Mouse (Mus musculus) neural tube, embryonic 12.5 days (tissue): ENCODE measurements at regions not wholly inside any gene's neighbourhood (a gene's known extent, or its start where the extent isn't known, plus 50 kb on each side); places are given as distances from the start of the nearest gene placed in this dataset.

Experiments
- ATAC-seq: fragments of 200-750 bp; cut with Nextera tagmentation; 2 replicates; pipeline ENCODE4 v1.8.0; 2017; ENCODE audit warnings: low read depth, mild to moderate bottlenecking, moderate TSS enrichment, moderate library complexity; ENCODE audit not compliant: low FRiP score
- H3K27ac ChIP-seq: fragments of 300-500 bp; sonication (generic); 2 replicates; pipeline ENCODE4 v1.5.1; 2016
- H3K27me3 ChIP-seq: fragments of 300-500 bp; sonication (generic); replicated peaks from 2 replicates; pipeline ENCODE4 v1.6.1; 2016; ENCODE audit warnings: mild to moderate bottlenecking
- H3K36me3 ChIP-seq: fragments of 300-500 bp; sonication (generic); 2 replicates; pipeline ENCODE4 v1.6.1; 2016; ENCODE audit warnings: mild to moderate bottlenecking
- H3K4me1 ChIP-seq: fragments of 300-500 bp; sonication (generic); 2 replicates; pipeline ENCODE4 v1.6.1; 2016
- H3K4me2 ChIP-seq: fragments of 300-500 bp; sonication (generic); replicated peaks from 2 replicates; pipeline ENCODE4 v1.6.1; 2016; ENCODE audit warnings: mild to moderate bottlenecking
- H3K4me3 ChIP-seq: fragments of 300-500 bp; sonication (generic); 2 replicates; pipeline ENCODE4 v1.5.1; 2016
- H3K9ac ChIP-seq: fragments of 300-500 bp; sonication (generic); 2 replicates; pipeline ENCODE4 v1.6.1; 2016; ENCODE audit warnings: mild to moderate bottlenecking
- H3K9me3 ChIP-seq: fragments of 300-500 bp; sonication (generic); 2 replicates; pipeline ENCODE4 v1.6.1; 2016; ENCODE audit warnings: mild to moderate bottlenecking
- WGBS: fragments of 180-500 bp; shearing (Covaris S2); methylation state at CpG from one replicate; pipeline ENCODE4 v1.1.7; 2016; 5-methylcytosine and 5-hydroxymethylcytosine counted together

DNA sequence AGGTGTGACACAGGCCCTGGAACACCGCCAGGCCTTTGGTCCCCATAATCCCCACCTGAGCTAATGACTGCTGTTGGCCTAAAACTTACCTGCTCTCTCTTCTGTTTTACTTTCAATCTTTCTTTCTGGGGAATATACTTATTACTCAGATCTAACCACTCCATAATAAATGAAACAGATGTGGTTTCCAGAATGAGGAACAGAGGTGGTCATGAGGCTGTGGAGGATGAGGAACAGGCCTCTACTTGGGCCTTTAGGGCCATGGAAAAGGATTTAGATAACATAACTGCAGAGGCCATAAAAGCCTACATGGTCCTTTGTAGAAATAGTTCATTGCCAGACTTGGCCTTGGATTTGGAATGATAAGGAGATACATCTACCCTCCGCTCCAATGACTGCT lies 74.1 kb downstream of the B3gnt5 start:
- WGBS: 95% methylated on average over 2 of the region's 2 CpGs
- no peak overlapping the region for H3K27ac ChIP-seq
- no peaks in the 10 kb centered on the region for H3K4me1 ChIP-seq
- H3K9me3 ChIP-seq: no peaks in the 10 kb centered on the region
- no peak for ATAC-seq
- no peaks in the 10 kb centered on the region for H3K27me3 ChIP-seq
- H3K9ac ChIP-seq: no peak overlapping the region
- no peak overlapping the region for H3K4me3 ChIP-seq
- H3K36me3 ChIP-seq: no peaks in the 10 kb centered on the region
- H3K4me2 ChIP-seq: no peak overlapping the region

DNA sequence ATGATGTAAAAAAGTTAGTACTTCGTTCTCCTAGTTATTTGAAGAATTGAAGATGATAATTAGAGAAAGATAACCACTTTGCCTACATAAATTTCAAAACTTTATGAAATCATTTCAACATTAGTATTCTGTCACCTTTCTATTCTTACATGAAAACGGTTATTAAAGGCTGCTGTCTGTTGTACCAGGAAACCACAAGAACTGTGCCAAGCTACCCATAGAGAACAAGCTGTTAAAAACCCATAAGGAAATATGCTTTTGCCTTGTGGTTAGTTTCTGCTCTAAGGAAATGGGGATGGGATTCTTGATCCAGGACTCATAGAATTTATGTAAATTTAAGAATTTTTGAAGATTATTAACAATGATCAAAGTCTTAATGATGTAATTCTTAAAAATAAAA lies 74.7 kb downstream of the B3gnt5 start:
- Histone ChIP-seq H3K4me1 (no peaks in the 10 kb centered on the region), H3K27ac (no peak overlapping the region), H3K27me3 (no peaks in the 10 kb centered on the region), H3K4me3 (no peak overlapping the region), H3K9me3 (no peaks in the 10 kb centered on the region), H3K9ac (no peak overlapping the region), H3K4me2 (no peak overlapping the region), H3K36me3 (no peaks in the 10 kb centered on the region)
- no peak for ATAC-seq
- 84% methylated on average over 2 of the region's 2 CpGs for WGBS

DNA sequence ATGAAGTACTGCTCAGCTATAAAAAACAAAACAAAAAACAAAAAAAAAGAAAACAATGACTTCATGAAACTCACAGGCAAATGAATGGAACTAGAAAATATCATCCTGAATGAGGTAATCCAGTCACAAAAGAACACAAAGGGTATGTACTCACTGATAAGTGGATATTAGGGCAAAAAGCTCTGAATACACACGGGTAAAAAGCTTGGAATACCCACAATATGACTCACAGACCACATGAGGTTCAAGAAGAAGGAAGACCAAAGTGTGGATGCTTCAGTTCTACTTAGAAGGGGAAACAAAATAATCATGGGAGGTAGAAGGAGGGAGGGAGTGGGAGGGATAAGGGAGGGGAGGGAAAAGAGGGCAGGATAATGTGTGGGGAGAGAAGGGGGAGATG lies 79.8 kb downstream of the B3gnt5 start:
- no peak overlapping the region for H3K4me2 ChIP-seq
- 71% methylated on average over 1 of the region's 1 CpGs for WGBS
- H3K27me3 ChIP-seq: no peaks in the 10 kb centered on the region
- H3K4me3 ChIP-seq: no peak overlapping the region
- no peaks in the 10 kb centered on the region for H3K4me1 ChIP-seq
- no peaks in the 10 kb centered on the region for H3K9me3 ChIP-seq
- no peak overlapping the region for H3K9ac ChIP-seq
- H3K27ac ChIP-seq: no peak overlapping the region
- no peak for ATAC-seq
- no peaks in the 10 kb centered on the region for H3K36me3 ChIP-seq

DNA sequence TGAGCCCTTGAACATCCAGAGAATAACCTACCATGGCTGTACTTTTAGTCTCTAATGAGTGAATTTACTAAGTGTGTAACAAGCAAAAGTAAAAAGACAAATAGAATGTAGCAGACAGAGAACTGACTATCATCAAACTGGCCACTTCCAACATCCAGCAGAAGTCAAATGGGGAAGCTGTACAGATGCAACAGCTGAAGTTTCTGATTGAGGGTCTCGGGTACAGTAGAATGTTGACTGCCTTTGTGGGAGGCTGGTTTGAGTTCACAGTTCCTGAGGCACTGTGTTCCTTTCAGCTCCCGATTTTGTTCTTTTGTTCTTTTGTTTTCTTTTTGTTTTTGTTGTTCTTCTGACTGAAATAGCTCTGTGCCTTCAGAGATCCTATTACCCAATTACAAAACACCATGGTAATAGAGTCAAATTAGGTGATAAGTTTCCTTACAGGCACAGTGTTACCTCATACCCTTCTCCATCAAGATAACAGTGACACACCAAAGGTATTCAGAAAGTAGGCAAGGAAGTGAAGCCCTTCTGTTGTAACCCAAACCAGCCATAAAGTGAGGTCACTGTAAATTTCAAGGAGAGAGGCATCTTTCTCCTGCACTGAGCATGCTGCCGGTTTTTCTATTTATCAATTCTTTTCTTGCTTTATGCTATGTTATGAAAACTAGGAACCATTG lies 82.5 kb downstream of the B3gnt5 start:
- no peak for ATAC-seq
- Histone ChIP-seq H3K4me3 (no peak overlapping the region), H3K27ac (no peak overlapping the region), H3K9me3 (no peaks in the 10 kb centered on the region), H3K4me2 (no peak overlapping the region), H3K27me3 (no peaks in the 10 kb centered on the region), H3K36me3 (no peaks in the 10 kb centered on the region), H3K9ac (no peak overlapping the region), H3K4me1 (no peaks in the 10 kb centered on the region)
- 51% methylated on average over 3 of the region's 3 CpGs for WGBS

DNA sequence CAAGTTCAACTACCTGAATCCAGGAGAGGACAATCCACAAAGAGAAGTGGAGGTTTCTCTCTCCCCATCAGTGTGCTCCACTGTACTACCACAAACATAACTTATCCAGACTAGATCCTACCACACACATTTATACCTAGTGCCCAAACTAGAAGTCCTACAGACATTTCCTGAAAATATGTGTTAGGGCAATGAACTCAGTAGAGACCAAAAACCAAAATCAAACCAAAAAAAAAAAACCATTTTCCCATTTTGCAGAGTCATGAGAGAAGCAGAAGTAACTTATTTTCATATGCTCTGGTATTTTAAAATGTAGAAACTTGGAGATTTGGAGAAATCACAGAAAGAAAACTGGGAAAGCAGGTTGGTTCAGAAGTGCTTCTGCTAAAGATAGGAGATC lies 83.7 kb downstream of the B3gnt5 start:
- H3K27me3 ChIP-seq: no peaks in the 10 kb centered on the region
- no peaks in the 10 kb centered on the region for H3K9me3 ChIP-seq
- no peak overlapping the region for H3K4me2 ChIP-seq
- no peaks in the 10 kb centered on the region for H3K36me3 ChIP-seq
- H3K9ac ChIP-seq: no peak overlapping the region
- H3K4me1 ChIP-seq: no peaks in the 10 kb centered on the region
- H3K4me3 ChIP-seq: no peak overlapping the region
- ATAC-seq: no peak
- H3K27ac ChIP-seq: no peak overlapping the region

GRCm38 (mm10) chr16:19848395-19848794 lies 88.4 kb downstream of the B3gnt5 start:
- H3K9ac ChIP-seq: no peak overlapping the region
- no peaks in the 10 kb centered on the region for H3K4me1 ChIP-seq
- H3K9me3 ChIP-seq: no peaks in the 10 kb centered on the region
- H3K4me3 ChIP-seq: no peak overlapping the region
- WGBS: 44% methylated on average over 1 of the region's 1 CpGs
- ATAC-seq: no peak
- no peak overlapping the region for H3K27ac ChIP-seq
- H3K36me3 ChIP-seq: no peaks in the 10 kb centered on the region
- H3K4me2 ChIP-seq: no peak overlapping the region
- H3K27me3 ChIP-seq: no peaks in the 10 kb centered on the region

- Histone ChIP-seq H3K27me3 (no peaks in the 10 kb centered on the region), H3K27ac (no peak overlapping the region), H3K4me2 (no peak overlapping the region), H3K4me1 (no peaks in the 10 kb centered on the region), H3K9ac (no peak overlapping the region), H3K9me3 (no peaks in the 10 kb centered on the region), H3K36me3 (no peaks in the 10 kb centered on the region), H3K4me3 (no peak overlapping the region)
- ATAC-seq: no peak
- WGBS: 85% methylated on average over 5 of the region's 5 CpGs
Observed at GRCm38 (mm10) chr16:19865306-19865705, 105.3 kb downstream of the B3gnt5 start.

DNA sequence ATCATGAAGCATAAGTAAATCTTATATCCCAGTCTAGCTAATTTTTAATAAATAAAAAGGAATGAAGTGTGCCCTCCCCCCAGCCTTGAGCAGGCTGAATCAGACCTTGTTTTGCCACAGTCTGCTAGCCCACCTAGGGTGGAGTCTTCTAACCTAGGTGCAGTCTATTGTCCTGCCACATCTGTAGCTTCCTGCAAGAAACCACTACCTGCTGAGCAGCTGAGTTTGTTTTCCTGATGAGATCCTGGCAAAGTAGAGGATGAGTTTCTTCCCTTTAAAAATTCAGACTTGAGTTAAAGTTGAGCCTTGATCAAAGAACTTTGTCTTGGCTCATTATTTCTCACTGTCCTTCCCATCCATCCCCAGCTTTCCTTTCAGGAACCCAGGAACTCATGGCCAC lies 105.9 kb downstream of the B3gnt5 start:
- H3K4me2 ChIP-seq: no peak overlapping the region
- H3K9ac ChIP-seq: no peak overlapping the region
- H3K27me3 ChIP-seq: no peaks in the 10 kb centered on the region
- ATAC-seq: no peak
- no peaks in the 10 kb centered on the region for H3K9me3 ChIP-seq
- H3K4me1 ChIP-seq: no peaks in the 10 kb centered on the region
- H3K27ac ChIP-seq: no peak overlapping the region
- no peak overlapping the region for H3K4me3 ChIP-seq
- no peaks in the 10 kb centered on the region for H3K36me3 ChIP-seq

- no peaks in the 10 kb centered on the region for H3K9me3 ChIP-seq
- H3K27ac ChIP-seq: no peak overlapping the region
- no peak overlapping the region for H3K4me2 ChIP-seq
- no peaks in the 10 kb centered on the region for H3K36me3 ChIP-seq
- no peaks in the 10 kb centered on the region for H3K4me1 ChIP-seq
- H3K4me3 ChIP-seq: no peak overlapping the region
- no peaks in the 10 kb centered on the region for H3K27me3 ChIP-seq
- no peak overlapping the region for H3K9ac ChIP-seq
- no peak for ATAC-seq
Observed at GRCm38 (mm10) chr16:19869425-19869824, 109.4 kb downstream of the B3gnt5 start.

DNA sequence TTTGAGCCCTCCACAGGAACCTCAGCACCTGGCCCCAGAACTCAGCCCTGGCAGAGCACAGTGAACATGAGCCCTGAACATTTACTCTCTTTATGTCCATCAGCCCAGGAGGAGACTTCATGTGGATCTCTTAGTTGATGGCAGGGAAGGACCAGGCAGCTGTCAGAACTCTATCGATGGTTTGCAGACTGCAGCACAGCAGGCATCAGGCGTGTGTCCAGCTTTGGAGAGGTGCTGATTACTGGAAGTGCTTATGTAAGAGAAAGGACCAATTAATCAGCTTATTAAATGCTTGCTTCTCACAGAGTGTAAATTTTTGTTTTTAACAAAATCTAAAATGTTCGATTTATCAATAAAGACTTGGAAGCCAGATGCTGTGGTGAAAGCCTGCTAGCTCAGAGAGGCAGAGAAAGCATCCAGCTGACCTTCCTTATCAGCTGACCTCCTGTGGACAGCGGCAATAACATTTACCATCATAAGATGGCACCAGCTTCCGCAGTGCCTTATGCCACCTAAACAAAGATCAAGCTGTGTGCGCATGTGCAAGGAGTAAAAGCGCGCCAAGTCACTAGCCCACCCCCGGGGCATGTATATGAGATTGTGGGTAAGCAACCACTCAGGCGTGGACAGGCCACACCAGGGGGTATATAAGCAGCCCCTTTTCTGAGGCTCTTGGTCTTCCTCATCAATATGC lies 105.8 kb downstream of the Klhl6 start:
- WGBS: 72% methylated on average over 10 of the region's 10 CpGs
- H3K9ac ChIP-seq: no peak overlapping the region

GRCm38 (mm10) chr16:19882961-19883360 lies 99.9 kb downstream of the Klhl6 start:
- WGBS: 90% methylated on average over 3 of the region's 3 CpGs
- H3K36me3 ChIP-seq: no peaks in the 10 kb centered on the region
- no peak overlapping the region for H3K9ac ChIP-seq
- no peaks in the 10 kb centered on the region for H3K9me3 ChIP-seq
- no peak overlapping the region for H3K4me3 ChIP-seq
- H3K4me2 ChIP-seq: no peak overlapping the region
- H3K27me3 ChIP-seq: no peaks in the 10 kb centered on the region
- no peaks in the 10 kb centered on the region for H3K4me1 ChIP-seq
- no peak for ATAC-seq
- H3K27ac ChIP-seq: no peak overlapping the region

More for the DNA sequence above, 105.8 kb downstream of the Klhl6 start:
- Histone ChIP-seq H3K27ac (no peak overlapping the region), H3K4me1 (no peaks in the 10 kb centered on the region), H3K36me3 (no peaks in the 10 kb centered on the region), H3K27me3 (no peaks in the 10 kb centered on the region), H3K9me3 (no peaks in the 10 kb centered on the region), H3K4me2 (no peak overlapping the region), H3K4me3 (no peak overlapping the region)
- ATAC-seq: no peak

GRCm38 (mm10) chr16:19883776-19884513 lies 98.9 kb downstream of the Klhl6 start:
- H3K27ac ChIP-seq: no peak overlapping the region
- no peaks in the 10 kb centered on the region for H3K9me3 ChIP-seq
- H3K9ac ChIP-seq: no peak overlapping the region
- 0 out of 2 replicates have a peak, but pooled peaks have one; percentile 25 for ATAC-seq
- H3K27me3 ChIP-seq: no peaks in the 10 kb centered on the region
- H3K4me3 ChIP-seq: no peak overlapping the region
- H3K36me3 ChIP-seq: no peaks in the 10 kb centered on the region
- no peaks in the 10 kb centered on the region for H3K4me1 ChIP-seq
- WGBS: 62% methylated on average over 9 of the region's 9 CpGs
- no peak overlapping the region for H3K4me2 ChIP-seq
